Mouse (Mus musculus): ENCODE results near the gene Rps12-ps3.

DNA sequence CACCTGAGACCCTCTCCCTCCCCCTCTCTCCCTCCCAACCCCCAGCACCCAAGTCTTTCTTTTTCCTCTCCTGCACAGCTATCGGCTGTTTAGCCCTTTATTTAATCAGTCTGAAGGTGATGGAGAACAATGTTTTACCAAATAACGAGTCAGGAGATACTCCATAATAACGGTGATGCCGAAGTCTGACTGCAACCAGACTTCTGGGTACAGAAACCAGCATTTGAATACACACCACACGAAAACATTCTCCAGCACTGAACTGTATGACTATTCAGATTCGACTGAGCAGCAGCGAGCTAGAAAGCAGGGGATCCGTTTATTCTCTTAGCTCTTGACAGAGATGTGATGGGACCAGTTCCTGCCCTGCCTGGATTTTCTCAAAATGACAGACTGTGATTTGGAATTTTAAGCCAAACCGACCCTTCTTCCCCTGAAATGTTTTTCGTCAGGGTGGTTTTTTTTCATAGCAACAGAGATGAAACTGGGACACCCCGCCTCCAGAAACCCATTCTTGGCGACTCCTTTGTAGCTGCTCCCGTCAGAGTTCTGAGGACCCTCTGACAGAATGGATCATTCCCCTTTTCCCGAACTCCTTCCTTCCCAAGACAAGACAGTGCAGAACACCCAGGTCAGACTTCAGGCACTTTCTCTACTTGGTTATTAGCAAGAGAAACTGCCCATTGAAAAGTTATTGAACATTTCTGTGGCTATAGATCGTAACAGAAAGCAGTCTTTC, 29.2 kb downstream of the Rps12-ps3 start:
- TF ChIP-seq CTCF (IDR thresholded peaks at IDR 0.05; ENCODE audit: extremely low read depth, insufficient read depth, low read length) (no peak), POLR2A (IDR thresholded peaks at IDR 0.05; ENCODE audit: extremely low read depth, insufficient read depth, low read length) (no peak)
